Mouse (Mus musculus) right cerebral cortex, adult 2 months (tissue): Measurements from ENCODE around the gene Ccl12.
A peak's percentile ranks its signal among the peaks of the same experiment; 100 is the strongest.

ENCODE experiments used
- DNase-seq, 2 experiments: peaks; one replicate each; pipeline ENCODE4 v3.0.0; 2021 to 2022; ENCODE audit warnings: low spot score in 2 of 2

The Ccl12 gene

GRCm38 (mm10) chr11:82101529-82101928 lies at the start of gene Ccl12:
Gene Ccl12 (plus strand): TSS chr11:82101845.
- DNase-seq = no peak

DNA sequence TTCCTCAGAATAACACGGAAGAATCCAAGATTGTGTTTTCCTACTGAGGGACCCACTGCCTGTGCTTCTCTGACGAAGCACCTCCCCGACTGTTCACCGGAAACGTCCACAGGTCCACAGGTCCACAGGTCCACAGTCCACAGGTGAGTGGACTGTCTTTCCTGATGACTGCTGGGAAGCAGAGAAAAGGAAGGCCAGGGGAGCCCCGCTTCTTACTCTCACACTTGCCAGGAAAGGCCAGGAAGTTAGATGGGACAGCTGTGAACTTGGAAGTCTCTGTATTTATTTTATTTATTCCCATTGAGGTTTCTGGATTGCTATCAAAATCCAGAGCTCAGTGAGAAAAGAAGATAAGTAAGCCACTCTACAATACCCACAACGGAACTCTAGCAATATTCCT lies 47.8 kb upstream of the Ccl12 start:
- no peak for DNase-seq

DNA sequence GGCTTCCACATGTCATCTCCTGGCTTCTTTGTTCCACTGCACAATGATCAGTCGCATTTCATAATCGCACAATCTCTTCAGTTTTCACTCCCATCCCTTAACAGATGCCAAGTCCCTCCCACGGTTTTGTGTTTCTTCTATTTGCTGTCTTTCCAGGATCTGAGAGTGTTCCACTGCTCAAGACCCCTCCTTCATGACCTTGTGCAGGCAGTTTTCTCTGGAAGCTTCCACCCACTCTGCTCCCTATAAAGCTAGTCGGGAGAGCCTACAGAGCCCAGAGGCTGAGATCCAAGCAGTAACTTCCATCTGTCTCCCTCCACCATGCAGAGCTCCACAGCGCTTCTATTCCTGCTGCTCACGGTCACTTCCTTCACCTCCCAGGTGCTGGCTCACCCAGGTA lies 44.0 kb upstream of the Ccl12 start, which contains the start of gene Ccl11:
TSS of gene Ccl11 (plus strand) at position 178 of the 400 bp plus-strand sequence.
- DNase-seq = peak; percentile 28 to 42

GRCm38 (mm10) chr11:82062226-82062625 lies 39.4 kb upstream of the Ccl12 start:
- no peak for DNase-seq

- DNase-seq = no peak
Observed at GRCm38 (mm10) chr11:82063454-82063853, 38.2 kb upstream of the Ccl12 start.

GRCm38 (mm10) chr11:82066953-82067571 lies 34.6 kb upstream of the Ccl12 start:
- peak in 1 of 2 experiments; percentile 8 for DNase-seq

- no peak for DNase-seq
Observed at GRCm38 (mm10) chr11:82071076-82071475, 30.6 kb upstream of the Ccl12 start.

DNA sequence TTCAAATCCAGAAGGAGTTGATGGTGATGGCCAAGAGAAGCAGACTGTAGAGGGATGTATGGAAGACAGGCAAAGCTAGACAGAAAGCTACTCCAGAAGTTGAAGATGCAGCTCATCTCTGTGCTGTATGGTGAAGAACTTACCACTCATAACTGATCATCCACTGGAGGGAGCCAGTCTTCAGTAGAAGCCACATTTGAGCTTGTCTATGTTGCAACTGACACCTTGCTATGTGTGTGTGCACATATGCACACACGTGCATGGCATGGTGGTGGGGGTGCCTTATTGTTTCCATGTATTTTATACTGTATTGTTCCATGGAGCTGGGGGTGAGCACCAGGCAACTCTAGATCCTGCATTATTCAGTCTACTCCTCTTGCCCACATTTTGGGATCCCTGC lies 29.3 kb upstream of the Ccl12 start:
- DNase-seq = no peak

DNA sequence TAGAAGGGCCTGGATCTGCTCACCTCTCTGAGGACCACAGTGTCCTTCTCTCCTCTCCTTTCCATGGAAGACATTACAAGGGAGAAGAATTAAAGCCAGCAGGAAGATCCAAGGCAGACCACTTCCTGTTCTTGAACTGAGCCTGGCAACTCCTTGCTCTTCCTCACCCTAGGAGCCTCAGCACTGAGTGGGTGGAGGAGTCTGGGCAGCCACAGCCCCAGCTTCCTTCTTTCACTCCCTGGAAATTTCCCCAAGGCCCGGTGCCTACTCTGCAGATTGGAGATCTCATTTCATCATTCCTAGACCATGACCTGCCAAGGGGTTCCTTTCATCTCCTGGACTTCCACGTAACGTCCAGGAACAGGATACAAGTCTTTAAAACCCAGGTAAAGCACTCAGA lies 28.7 kb upstream of the Ccl12 start:
- DNase-seq = no peak

- no peak for DNase-seq
Observed at GRCm38 (mm10) chr11:82073686-82074085, 28.0 kb upstream of the Ccl12 start.

- DNase-seq = no peak
Observed at GRCm38 (mm10) chr11:82077031-82077430, 24.6 kb upstream of the Ccl12 start.

GRCm38 (mm10) chr11:82078136-82078730 lies 23.4 kb upstream of the Ccl12 start:
- DNase-seq = no peak

GRCm38 (mm10) chr11:82080865-82081264 lies 20.8 kb upstream of the Ccl12 start:
- DNase-seq = no peak

- DNase-seq = no peak
Observed at GRCm38 (mm10) chr11:82084360-82084759, 17.3 kb upstream of the Ccl12 start.

- DNase-seq = no peak
Observed at GRCm38 (mm10) chr11:82099511-82100323, 1.9 kb upstream of the Ccl12 start.

- DNase-seq = no peak
Observed at GRCm38 (mm10) chr11:82101087-82101486, 558 bp upstream of the Ccl12 start.

- DNase-seq = no peak
Observed at GRCm38 (mm10) chr11:82109611-82110010, 8.0 kb downstream of the Ccl12 start.

DNA sequence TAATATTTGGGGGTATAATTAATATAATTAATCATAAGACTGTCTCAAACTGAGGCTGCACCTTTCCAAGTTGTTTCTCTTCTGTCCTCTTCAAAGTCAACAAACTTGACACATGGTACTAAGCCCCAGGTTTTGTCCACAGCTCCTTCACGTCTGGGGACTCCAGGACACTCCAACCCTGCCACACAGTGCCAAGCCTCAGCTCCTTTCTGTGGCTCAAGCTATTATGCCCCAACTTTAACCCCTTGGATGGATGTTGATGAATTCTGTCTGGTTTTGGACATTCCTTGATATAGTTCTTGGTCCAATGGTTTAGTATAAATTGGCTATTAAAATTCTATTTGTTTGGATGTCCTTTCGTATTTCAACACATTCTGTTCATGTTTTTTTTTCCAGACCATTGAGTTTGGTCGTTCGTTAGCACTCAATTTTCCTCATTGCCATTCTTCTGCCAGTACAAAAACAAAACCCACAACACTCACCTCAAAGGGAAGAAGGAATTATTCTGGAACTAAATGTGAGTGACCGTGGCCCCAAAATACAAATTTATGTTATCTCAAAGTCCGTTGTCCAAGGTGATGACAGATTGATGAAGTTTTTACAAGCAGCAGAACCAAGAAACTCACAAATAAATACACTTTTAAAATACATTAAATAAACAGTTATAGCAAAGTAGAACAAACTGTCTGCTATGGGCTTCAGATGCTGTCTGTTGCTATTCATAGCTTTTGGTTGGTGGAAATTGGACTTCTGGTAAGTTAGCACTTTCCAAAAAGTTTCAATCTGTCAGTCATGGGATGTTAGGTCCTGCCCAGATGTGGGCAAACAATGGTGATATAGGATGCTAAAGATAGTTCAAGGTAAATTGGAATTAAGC lies 9.0 kb downstream of the Ccl12 start:
- no peak for DNase-seq

DNA sequence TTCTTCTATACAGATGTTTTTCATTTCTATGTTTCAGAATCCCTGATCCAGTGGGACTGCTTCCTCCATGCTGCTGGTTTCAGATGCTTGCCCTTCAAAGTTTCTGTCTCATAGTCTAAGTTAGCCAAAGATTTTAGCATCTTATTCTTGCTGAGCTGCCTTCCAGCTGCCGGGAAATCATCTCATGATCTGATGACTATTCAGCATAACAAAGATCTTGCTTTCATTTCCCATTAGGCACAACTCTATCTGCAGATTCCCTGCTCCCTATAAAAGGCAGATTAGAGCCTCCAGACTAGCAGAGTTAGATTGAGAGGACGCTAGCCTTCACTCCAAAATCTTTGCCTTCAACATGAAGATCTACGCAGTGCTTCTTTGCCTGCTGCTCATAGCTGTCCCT lies 13.2 kb downstream of the Ccl12 start, which contains the start of gene Ccl8:
TSS of gene Ccl8 (plus strand) at position 301 of the 400 bp plus-strand sequence.
- no peak for DNase-seq

- DNase-seq = no peak
Observed at GRCm38 (mm10) chr11:82116041-82116440, 14.4 kb downstream of the Ccl12 start.

- DNase-seq = no peak
Observed at GRCm38 (mm10) chr11:82132977-82133376, 31.3 kb downstream of the Ccl12 start.

GRCm38 (mm10) chr11:82136196-82136595 lies 34.6 kb downstream of the Ccl12 start:
- DNase-seq = no peak
